Mouse (Mus musculus) adrenal gland, postnatal 36 days (tissue): ENCODE data around the gene Arl2bp. TPM values are rescaled to one million over a fixed set of nuclear protein-coding genes. Genes with fewer than 3 reads are reported as not detected.

Experiments
- total RNA-seq, 2 experiments: library from RNA; stranded (reverse); gene quantifications; 2 replicates each; pipeline ENCODE4 v1.2.3; 2021

Arl2bp gene
- total RNA-seq, 2 experiments from 2014 or later: 71.0 to 73.8 TPM

Other genes starting within 250 kb of the Arl2bp start
- gene Nlrc5, start 232.2 kb upstream of the Arl2bp start, total RNA-seq: 1 to 10 TPM; 3.5 to 7.4 TPM
- 10 to 100 TPM; 12.9 to 18.3 TPM for gene Cpne2, start 133.6 kb upstream of the Arl2bp start, total RNA-seq
- 10 to 100 TPM; 22.3 to 22.5 TPM for gene Rspry1, start 64.7 kb upstream of the Arl2bp start, total RNA-seq
- gene Fam192a, start 64.6 kb upstream of the Arl2bp start, total RNA-seq: 10 to 100 TPM; 32.0 to 33.2 TPM
- under 1 TPM; 0.82 to 0.99 TPM for gene Pllp, start 29.7 kb downstream of the Arl2bp start, total RNA-seq
- not detected for gene Ccl22, start 79.0 kb downstream of the Arl2bp start, total RNA-seq
- gene Cx3cl1, start 105.4 kb downstream of the Arl2bp start, total RNA-seq: 10 to 100 TPM; 26.2 to 35.5 TPM
- 1 to 10 TPM; 1.0 to 1.4 TPM for gene Ccl17, start 143.9 kb downstream of the Arl2bp start, total RNA-seq
- gene Coq9, start 171.7 kb downstream of the Arl2bp start, total RNA-seq: 100 to 1,000 TPM; 152 to 219 TPM
- 100 to 1,000 TPM in 1 of 2 experiments, 10 to 100 TPM in 1; 70.2 to 106 TPM for gene Ciapin1, start 171.8 kb downstream of the Arl2bp start, total RNA-seq
- gene Polr2c, start 190.8 kb downstream of the Arl2bp start, total RNA-seq: 10 to 100 TPM; 65.7 to 70.6 TPM
- gene Dok4, start 209.7 kb downstream of the Arl2bp start, total RNA-seq: 10 to 100 TPM; 10.5 to 10.9 TPM